Mouse (Mus musculus) heart, adult 18-20 months (tissue): ENCODE data around the gene Slc22a21. TPM values are rescaled to one million over a fixed set of nuclear protein-coding genes. Genes with fewer than 3 reads are reported as not detected.
"Not testable (repeated sequence)": the region's sequence is repeated elsewhere in the genome, so short reads cannot be mapped to it uniquely, and the experiment has no call there.

Experiments
- DNase-seq, 2 experiments: peaks; one replicate each; pipeline ENCODE4 v3.0.0; 2021 to 2022; ENCODE audit warnings: mixed read lengths in 1 of 2
- total RNA-seq, 2 experiments: library from RNA; stranded (reverse); gene quantifications; 2 replicates each; pipeline ENCODE4 v1.2.3; 2021

Gene Slc22a21
- total RNA-seq, 2 experiments from 2014 or later, result 1.0 to 1.7 TPM

DNA sequence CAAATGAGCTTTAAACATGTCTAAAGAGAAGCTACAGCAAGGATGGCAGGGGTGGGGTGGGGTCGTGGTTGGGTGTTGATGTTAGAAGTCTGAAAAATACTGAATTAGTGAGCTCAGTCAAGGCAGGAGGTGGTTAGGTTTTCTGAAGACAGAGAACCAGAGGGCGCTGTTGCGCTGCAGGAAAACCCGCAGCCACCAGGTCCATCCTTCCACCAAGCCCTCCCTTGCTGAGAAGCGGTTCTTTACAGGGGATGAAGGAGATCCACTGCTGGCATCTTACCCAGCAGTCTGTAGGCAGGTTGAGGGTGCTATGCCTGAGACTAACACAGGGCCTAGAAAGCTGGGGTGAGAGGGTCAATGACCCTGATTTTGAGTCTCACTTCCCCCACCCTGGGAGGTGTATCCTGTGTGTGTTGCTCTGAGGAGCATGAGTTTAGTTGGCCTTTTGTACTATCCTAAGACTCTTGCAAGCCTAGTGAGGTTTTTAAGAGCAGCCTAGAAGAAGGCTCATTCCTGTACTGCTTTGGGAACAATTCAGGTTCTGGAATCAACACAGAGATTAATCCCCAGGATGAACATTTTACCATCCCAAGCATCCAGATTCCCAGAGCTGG is 22.1 kb upstream of the Slc22a21 start:
- DNase-seq, result peak; percentile 51 to 80

GRCm38 (mm10) chr11:53997661-53998060 is 17.5 kb upstream of the Slc22a21 start:
- DNase-seq, result no peak

DNA sequence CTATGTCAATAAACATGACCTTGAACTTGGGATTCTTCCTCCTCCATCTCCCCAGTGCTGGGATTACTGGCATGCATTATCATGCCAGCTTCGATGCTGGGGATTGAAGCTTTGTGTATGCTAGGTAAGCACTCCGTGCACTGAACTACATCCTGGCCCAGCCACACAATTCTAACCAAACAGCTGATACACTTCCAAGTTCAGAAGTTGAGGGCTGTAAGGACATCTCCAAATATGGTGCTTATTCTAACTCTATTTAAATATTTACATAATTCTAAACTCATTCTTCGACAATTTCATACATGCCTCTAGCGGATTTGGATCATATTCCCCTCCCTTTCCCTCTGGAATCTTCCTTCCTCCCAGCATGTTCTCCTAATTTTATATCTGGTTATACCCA is 12.1 kb upstream of the Slc22a21 start:
- DNase-seq, result no peak

- no peak for DNase-seq
Measured at GRCm38 (mm10) chr11:53989232-53989631, 9.1 kb upstream of the Slc22a21 start.

- no peak for DNase-seq
Measured at GRCm38 (mm10) chr11:53988081-53988480, 7.9 kb upstream of the Slc22a21 start.

DNA sequence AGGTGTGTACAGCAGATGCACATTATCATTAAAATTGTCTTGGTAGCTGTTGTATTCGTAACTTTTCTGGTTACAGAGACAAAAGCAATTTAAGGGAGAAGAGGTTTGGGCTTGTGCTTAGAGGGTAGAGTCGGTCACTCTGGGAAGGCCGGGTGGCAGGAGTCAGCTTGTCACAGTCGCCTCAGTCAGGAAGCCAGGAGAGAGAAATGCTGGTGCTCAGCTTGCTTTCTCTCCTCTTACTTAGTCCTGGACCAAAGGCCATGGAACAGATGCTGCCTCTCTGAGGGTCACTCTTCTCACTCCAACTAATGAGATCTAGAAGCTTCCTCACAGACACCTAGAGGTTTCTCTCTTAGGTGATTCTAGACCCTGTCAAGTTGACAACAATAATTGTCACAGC is 1.3 kb upstream of the Slc22a21 start:
- no peak for DNase-seq

DNA sequence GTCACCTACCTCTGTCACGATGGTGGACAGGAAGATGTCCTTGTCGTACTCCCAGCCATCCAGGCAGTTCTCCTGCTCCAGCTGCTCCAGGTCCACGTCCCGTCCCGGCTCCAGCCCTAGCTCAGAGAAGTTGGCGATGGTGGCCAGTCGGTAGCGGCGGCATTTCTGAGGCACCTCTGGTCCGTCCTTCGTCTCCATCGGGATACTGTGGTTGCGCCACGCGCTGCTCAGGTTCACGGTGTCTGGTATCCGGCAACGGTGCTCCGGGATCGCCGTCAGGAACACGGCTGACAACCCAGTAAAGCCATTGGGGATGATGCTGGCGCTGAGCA is 710 bp downstream of the Slc22a21 start:
- DNase-seq, result not testable (repeated sequence)

DNA sequence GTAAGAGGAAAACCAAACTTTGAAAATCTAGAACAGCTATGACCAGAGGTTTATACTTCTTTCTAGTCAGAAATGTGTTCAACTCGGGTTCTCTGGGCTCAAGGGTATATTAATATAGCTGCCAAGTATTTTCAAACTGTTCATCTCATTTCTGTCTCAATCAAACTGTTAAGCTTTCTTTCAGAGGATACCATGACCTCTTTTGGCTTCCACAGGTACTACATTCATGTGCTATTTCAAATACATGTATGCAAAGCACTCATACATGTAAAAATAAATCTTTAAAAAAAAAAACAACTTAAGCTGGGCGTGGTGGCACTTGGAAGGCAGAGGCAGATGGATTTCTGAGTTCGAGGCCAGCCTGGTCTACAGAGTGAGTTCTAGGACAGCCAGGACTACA is 2.5 kb downstream of the Slc22a21 start:
- DNase-seq, result no peak

- DNase-seq, result no peak
Measured at GRCm38 (mm10) chr11:53975559-53975958, 4.6 kb downstream of the Slc22a21 start.

DNA sequence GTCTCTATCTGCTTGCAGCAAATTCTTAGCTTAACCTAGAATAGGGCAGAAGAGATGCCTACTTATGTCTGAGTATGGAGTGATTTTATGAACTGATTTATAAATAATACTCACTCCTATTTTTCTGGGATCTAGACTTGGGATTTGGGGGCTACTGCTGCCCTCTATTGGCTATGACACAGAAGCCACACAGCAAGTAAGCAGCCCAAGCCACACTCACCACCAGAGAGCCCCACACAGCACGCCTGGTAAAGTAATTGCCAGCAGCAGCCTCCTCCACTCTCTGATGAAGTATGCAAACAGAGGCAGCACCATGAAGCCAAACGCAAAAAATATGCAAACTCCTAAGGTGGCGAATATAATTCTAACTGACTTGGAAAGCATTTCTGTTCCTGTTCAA is 21.1 kb downstream of the Slc22a21 start:
- no peak for DNase-seq

DNA sequence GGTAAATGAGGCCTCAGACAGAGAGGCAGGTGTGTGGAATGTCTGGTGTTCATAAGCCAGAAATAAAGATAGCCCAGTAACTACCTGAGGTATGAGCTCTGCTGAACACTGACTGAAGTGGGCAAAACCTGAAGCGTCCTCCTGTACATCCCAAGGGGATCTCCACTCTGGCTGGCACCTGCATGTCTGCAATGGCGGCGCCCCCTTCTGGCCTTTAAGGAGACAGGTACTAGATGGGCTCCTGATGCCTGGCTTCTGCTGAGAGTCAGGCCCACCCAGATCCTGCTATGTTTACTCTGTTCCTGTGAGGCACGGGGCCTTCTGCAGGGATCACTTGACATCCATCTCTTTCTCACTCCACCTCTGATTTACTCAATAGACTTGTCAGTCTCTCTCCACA is 22.0 kb downstream of the Slc22a21 start:
- DNase-seq, result peak in 1 of 2 experiments; percentile 13

DNA sequence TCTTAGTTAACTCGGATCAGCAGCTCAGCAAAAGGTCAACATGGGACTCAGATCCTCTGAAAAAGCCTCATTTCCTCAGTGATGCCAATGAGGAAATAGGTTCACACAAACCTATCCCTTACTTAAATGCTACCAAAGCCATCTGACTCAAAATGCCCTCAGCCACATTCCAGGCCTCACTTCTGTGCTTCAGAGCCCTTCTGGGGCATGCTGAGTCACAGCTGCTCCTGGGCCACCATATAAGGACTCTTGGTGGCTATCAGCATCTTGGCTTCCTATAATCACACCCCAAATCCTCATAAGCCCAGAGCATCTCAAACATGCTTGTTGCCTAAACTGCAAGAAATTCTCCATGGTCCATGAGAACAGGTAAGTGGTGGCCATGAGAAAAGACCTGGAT is 23.5 kb downstream of the Slc22a21 start:
- no peak for DNase-seq

DNA sequence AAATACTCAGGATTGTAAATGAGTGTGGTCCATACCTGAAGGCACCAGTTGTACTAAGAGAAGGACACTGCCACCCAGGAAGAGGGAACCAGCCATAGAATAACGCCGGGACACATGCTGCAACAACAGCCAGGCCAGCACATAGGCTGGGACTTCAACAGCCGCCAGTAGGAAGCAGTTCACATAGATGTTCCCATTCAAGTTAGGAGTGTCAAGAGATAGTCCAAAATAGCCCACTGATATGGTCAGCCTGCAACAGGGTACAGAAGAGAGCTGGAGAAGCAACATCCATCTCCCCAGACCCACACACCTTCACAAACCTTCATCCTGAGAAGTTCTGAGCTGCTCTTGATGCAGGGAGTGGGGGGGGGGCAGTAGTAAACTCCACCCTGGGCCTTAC is 25.5 kb downstream of the Slc22a21 start:
- DNase-seq, result no peak

DNA sequence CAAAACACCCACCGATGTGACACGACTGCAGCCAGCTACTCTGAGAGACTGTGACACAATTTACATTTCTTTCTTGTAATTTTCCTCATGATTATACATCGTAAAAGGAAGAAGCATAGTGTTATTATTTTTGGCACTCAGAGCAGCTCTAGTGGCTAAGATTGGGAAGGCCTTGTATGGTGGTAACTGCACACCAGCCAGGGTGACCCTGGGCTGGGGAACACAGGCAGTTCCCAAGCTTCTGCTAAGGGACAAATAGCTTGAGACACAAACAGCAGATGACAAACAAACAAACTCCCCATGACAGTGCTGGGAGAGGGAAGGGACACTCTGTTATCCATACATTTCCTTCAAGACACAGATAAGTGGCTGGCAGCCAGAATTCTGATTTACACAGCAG is 30.0 kb downstream of the Slc22a21 start:
- DNase-seq, result peak in 1 of 2 experiments; percentile 23

GRCm38 (mm10) chr11:53931944-53932318 is 48.2 kb downstream of the Slc22a21 start:
- not testable (repeated sequence) for DNase-seq

GRCm38 (mm10) chr11:53931091-53931943 is 48.8 kb downstream of the Slc22a21 start:
- DNase-seq, result peak; percentile 52 to 77

- DNase-seq, result no peak
Measured at GRCm38 (mm10) chr11:53929741-53930140, 50.4 kb downstream of the Slc22a21 start.

DNA sequence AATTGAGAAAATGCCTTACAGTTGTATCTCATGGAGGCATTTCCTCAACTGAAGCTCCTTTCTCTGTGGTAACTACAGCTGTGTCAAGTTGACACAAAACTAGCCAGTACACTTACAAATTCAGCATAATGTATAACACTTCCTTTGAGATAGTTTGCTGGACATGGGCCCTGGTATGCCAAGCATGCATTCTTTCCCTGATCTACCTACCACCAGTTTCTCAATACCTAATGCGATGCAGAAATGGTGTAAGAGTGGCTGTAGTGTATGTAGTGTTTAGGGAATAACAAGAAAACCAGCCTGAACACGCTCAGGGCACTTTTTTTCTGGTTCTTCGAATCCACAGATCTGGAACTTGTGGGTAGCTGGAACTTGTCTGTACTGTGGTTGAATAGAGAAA is 51.5 kb downstream of the Slc22a21 start:
- no peak for DNase-seq

DNA sequence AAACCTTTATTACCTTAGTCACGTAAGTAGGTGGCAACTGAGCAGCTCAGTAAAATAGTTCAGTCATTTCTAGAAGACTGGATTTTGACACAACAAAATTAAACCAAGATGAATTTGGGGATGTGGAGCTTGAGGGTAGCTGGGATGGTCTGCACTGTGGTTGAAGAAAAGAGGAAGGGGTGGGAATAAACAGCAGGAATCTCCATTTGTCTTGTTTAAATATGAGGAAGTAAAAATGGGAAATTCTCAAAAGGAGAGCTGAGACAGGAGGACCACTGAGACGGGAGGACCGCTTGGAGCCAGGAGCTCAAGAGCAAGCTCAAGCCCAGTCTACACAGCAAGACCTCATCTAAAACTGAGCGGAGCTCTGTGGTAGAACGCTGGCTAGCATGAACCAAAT is 53.8 kb downstream of the Slc22a21 start:
- DNase-seq, result peak in 1 of 2 experiments; percentile 8

DNA sequence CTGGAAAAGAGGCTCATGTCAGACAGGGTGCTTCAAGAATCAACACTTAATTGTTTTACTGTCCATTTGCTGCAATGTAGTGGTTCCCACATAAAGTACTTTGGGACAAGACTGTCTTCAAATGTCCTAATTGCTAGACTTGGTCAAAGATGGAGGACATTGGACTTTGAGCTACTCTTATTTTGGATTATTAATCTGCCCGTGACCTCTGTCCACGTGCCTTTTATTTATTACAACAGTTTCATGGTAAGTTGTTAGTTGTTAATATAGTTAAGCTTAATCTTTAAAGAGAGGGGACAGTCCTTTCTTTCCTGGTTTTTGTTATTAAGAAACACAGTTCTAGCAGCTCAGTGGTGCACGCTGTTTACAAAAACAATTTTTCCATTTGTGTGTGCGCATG is 61.3 kb downstream of the Slc22a21 start:
- no peak for DNase-seq

DNA sequence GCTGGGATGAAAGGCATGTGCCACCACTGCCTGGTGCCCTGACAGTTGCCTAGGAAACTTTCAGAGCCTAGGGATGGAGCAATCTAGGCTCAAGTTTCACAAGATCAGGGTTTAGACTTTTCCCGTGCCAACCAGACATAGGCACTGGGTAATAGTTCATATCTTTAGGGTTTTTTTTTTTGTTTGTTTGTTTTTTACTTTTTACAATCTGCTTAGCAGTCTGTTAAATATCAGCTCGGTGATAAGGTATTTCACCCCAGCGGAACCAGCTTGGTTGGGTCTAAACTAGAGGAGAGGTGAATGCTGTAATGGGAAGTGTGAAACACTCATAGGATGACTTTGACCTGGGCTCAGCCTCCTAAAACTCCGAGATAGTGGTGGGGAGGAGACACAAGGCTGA is 69.1 kb downstream of the Slc22a21 start:
- DNase-seq, result no peak

- no peak for DNase-seq
Measured at GRCm38 (mm10) chr11:53908686-53909085, 71.4 kb downstream of the Slc22a21 start.

GRCm38 (mm10) chr11:53904534-53904925 is 75.6 kb downstream of the Slc22a21 start:
- no peak for DNase-seq
